Mouse (Mus musculus): ENCODE results near the gene Rpl26. TPM values are rescaled to one million over a fixed set of nuclear protein-coding genes. Genes with fewer than 3 reads are reported as not detected.

Gene Rpl26
- polyA plus RNA-seq, 1 experiment = 681 TPM

DNA sequence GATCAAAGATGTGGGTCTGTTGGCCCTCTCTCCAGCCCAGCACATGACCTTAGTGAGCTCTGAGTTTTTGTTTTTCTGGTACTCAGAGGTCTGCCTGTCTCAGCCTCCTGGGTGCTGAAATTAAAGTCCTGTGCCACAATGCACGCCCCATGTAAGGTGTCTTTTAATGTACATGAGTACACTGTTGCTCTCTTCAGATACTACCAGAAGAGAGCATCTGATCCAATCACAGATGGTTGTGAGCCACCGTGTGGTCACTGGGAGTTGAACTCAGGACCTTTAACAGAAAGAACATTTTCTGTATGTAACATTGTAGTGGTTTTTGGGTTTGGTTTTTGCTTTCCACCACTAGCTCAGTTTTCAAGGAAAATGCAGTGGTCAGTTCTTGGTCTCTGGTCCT lies 2.4 kb downstream of the Rpl26 start:
- no peak overlapping the region for H3K4me3 ChIP-seq (ENCODE audit: extremely low read depth, insufficient read depth, insufficient read length)
- H3K4me1 ChIP-seq (ENCODE audit: control insufficient read depth, insufficient read depth, insufficient read length) = peaks cover 7% of the 10 kb centered on the region; the same call in 1 of the 2 replicates
- H3K27me3 ChIP-seq (ENCODE audit: control insufficient read depth, insufficient read depth, low read length) = no peaks in the 10 kb centered on the region
- TF ChIP-seq CTCF (IDR thresholded peaks at IDR 0.05; ENCODE audit: extremely low read depth, insufficient read depth, insufficient read length, insufficient replicate concordance) (no peak), POLR2A (IDR thresholded peaks at IDR 0.05; ENCODE audit: low read depth, low read length) (no peak)
- H3K36me3 ChIP-seq (ENCODE audit: control insufficient read depth, insufficient read depth, low read length) = peaks cover 33% of the 10 kb centered on the region
- H3K27ac ChIP-seq (ENCODE audit: insufficient read depth, low read length) = no peak overlapping the region
- no peak for DNase-seq (ENCODE audit: low read depth in 1 of 2, low spot score in 2 of 2)
- WGBS = 85% methylated on average over 2 of the region's 2 CpGs

DNA sequence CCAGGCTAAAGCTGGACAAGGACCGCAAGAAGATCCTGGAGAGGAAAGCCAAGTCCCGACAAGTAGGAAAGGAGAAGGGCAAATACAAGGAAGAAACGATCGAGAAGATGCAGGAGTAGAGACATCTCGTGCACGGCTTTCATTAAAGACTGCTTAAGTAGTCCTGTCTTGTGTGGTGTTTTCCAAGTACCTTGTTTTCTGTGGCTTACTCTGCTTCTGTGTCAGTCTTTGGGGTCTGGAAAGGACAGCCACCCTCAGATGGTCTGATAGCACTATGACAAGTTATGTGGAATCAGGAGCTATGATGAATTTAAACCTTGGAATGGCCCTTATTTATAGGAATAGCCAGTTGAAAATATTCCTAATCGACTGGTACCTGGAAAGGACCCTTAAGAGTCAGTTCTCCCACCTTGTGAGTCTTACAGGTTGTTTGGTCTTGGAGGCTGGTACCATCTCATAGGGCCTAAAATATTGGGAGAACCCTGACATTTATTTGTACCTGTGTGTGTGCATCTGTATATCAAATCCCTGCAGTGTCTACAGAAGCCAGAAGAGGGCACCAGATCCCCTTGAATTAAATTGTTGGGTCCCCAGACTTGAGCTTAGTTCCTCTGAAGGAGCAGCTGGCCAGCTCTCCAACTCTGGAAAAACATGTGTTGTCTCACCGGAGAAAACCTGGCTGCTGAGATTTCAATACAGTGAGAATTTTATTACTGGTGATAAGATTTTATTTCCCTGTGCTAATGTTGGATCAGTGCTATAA lies 3.2 kb downstream of the Rpl26 start:
- DNase-seq (ENCODE audit: low read depth in 1 of 2, low spot score in 2 of 2) = peak; percentile 36 to 63
- no peak overlapping the region for H3K27ac ChIP-seq (ENCODE audit: insufficient read depth, low read length)
- 82% methylated on average over 8 of the region's 8 CpGs for WGBS
- no peak overlapping the region for H3K4me3 ChIP-seq (ENCODE audit: extremely low read depth, insufficient read depth, insufficient read length)
- H3K27me3 ChIP-seq (ENCODE audit: control insufficient read depth, insufficient read depth, low read length) = no peaks in the 10 kb centered on the region
- H3K36me3 ChIP-seq (ENCODE audit: control insufficient read depth, insufficient read depth, low read length) = peaks cover 33% of the 10 kb centered on the region
- no peak for TF ChIP-seq POLR2A (IDR thresholded peaks at IDR 0.05; ENCODE audit: low read depth, low read length)
- TF ChIP-seq CTCF (IDR thresholded peaks at IDR 0.05; ENCODE audit: extremely low read depth, insufficient read depth, insufficient read length, insufficient replicate concordance) = peak; percentile 10; the same call in 1 of the 2 replicates
- H3K4me1 ChIP-seq (ENCODE audit: control insufficient read depth, insufficient read depth, insufficient read length) = peaks cover 7% of the 10 kb centered on the region; the same call in 1 of the 2 replicates

DNA sequence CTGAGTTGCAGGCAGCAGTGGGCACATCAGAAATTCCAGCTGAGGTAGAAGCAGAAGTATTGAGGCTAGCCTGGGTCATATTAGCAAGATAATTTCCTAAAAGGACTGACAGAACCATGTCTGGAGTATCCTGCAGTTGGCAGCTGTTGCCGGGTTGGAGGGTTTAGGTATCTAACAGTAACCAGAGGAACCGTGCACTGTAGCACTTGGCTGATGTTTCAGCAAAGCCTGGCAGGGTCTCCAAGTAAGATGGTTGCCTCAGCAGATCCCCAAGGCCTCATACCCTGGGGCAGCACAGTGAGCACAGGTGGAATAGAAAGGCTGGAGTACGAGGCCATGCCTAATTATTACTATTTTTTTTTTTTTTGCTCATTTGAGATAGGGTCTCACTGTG lies 3.8 kb downstream of the Rpl26 start:
- WGBS = 88% methylated on average over 3 of the region's 3 CpGs
- Histone ChIP-seq H3K4me3 (ENCODE audit: extremely low read depth, insufficient read depth, insufficient read length) (no peak overlapping the region), H3K36me3 (ENCODE audit: control insufficient read depth, insufficient read depth, low read length) (peaks cover 33% of the 10 kb centered on the region), H3K4me1 (ENCODE audit: control insufficient read depth, insufficient read depth, insufficient read length) (peaks cover 7% of the 10 kb centered on the region; the same call in 1 of the 2 replicates), H3K27me3 (ENCODE audit: control insufficient read depth, insufficient read depth, low read length) (no peaks in the 10 kb centered on the region), H3K27ac (ENCODE audit: insufficient read depth, low read length) (no peak overlapping the region)
- DNase-seq (ENCODE audit: low read depth in 1 of 2, low spot score in 2 of 2) = no peak
- no peak for TF ChIP-seq POLR2A (IDR thresholded peaks at IDR 0.05; ENCODE audit: low read depth, low read length)
- no peak for TF ChIP-seq CTCF (IDR thresholded peaks at IDR 0.05; ENCODE audit: extremely low read depth, insufficient read depth, insufficient read length, insufficient replicate concordance)

DNA sequence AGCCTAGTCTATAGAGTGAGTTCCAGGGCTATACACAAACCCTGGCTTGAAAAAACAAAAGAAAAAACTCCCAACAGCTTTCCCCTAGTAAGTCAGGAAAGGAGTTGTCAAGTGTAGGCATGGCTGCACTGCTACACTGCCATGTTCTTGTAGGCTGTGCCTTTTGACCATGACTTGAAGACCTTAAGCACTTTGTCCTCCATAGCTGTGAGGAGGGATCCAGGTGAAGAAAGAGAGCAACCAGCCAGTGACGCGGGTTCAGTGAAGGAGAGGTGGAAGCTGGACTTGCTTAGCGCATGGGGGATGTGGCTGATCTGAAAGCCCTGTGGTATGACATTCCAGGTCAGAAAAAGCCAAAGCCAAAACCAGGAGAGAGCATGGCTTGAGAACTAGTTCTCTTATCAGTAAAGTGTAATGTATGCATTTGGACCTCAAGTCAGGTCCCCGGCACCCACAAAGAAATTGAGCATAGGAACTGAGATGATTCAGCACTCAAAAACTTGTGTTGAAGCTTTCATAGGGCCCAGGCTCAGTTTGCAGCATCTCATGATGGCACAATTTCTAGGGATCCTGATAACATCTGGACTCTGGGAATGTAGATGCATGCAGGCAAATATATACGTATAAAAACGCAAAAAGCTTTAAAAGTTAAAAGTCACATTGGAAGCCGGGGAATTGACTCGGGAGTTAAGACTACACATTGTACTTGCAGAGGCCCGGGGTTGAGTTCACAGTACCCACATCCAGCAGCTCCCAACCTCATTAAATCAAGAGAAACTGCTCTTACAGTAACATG lies 4.5 kb downstream of the Rpl26 start:
- peaks cover 33% of the 10 kb centered on the region for H3K36me3 ChIP-seq (ENCODE audit: control insufficient read depth, insufficient read depth, low read length)
- H3K27me3 ChIP-seq (ENCODE audit: control insufficient read depth, insufficient read depth, low read length) = no peaks in the 10 kb centered on the region
- H3K4me3 ChIP-seq (ENCODE audit: extremely low read depth, insufficient read depth, insufficient read length) = no peak overlapping the region
- H3K27ac ChIP-seq (ENCODE audit: insufficient read depth, low read length) = no peak overlapping the region
- no peak for DNase-seq (ENCODE audit: low read depth in 1 of 2, low spot score in 2 of 2)
- TF ChIP-seq CTCF (IDR thresholded peaks at IDR 0.05; ENCODE audit: extremely low read depth, insufficient read depth, insufficient read length, insufficient replicate concordance) (no peak), POLR2A (IDR thresholded peaks at IDR 0.05; ENCODE audit: low read depth, low read length) (no peak)
- peaks cover 7% of the 10 kb centered on the region; the same call in 1 of the 2 replicates for H3K4me1 ChIP-seq (ENCODE audit: control insufficient read depth, insufficient read depth, insufficient read length)
- 92% methylated on average over 9 of the region's 9 CpGs for WGBS

DNA sequence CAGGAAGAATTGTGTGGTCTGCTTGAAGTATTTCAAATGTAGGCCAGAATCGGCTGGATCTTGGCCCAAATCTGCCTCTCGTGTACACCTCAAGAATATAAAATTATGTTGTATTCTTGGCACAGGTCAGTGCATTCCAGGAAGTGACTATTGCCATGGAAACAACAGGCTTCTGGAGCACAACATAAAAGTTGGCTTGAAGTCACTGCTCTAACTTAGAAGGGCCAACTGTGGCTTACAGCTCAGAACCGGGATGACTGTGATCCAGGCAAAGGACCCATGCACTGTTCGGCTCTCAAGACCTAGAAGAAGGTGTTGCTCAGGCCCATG lies 5.0 kb downstream of the Rpl26 start:
- WGBS = 80% methylated on average over 4 of the region's 4 CpGs
- TF ChIP-seq CTCF (IDR thresholded peaks at IDR 0.05; ENCODE audit: extremely low read depth, insufficient read depth, insufficient read length, insufficient replicate concordance) = no peak
- Histone ChIP-seq H3K27me3 (ENCODE audit: control insufficient read depth, insufficient read depth, low read length) (no peaks in the 10 kb centered on the region), H3K4me1 (ENCODE audit: control insufficient read depth, insufficient read depth, insufficient read length) (peaks cover 5% of the 10 kb centered on the region; the same call in 1 of the 2 replicates), H3K4me3 (ENCODE audit: extremely low read depth, insufficient read depth, insufficient read length) (no peak overlapping the region), H3K36me3 (ENCODE audit: control insufficient read depth, insufficient read depth, low read length) (peaks cover 33% of the 10 kb centered on the region), H3K27ac (ENCODE audit: insufficient read depth, low read length) (no peak overlapping the region)
- no peak for DNase-seq (ENCODE audit: low read depth in 1 of 2, low spot score in 2 of 2)

DNA sequence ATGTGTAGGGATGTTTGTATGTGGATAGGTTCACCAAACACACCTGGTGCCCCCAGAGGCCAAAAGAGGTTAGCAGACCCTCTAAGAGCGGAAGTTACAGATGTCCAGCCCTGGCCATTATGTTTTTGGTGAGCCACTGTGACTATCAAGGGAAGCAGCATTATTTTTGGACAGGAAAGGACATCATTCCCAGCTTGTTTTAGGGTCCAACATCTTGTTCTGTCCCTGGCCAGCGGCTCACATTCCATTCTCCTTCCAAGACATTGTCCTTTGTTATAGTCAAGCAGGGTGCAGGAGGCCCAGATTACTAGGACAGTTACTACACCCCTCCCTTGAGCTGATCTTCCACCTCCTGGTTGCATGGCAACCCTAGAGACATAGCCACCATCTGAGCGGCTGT lies 5.9 kb downstream of the Rpl26 start:
- H3K27ac ChIP-seq (ENCODE audit: insufficient read depth, low read length) = no peak overlapping the region
- peaks cover 4% of the 10 kb centered on the region; the same call in 1 of the 2 replicates for H3K4me1 ChIP-seq (ENCODE audit: control insufficient read depth, insufficient read depth, insufficient read length)
- no peak overlapping the region for H3K4me3 ChIP-seq (ENCODE audit: extremely low read depth, insufficient read depth, insufficient read length)
- H3K36me3 ChIP-seq (ENCODE audit: control insufficient read depth, insufficient read depth, low read length) = peaks cover 33% of the 10 kb centered on the region
- WGBS = 86% methylated on average over 3 of the region's 3 CpGs
- H3K27me3 ChIP-seq (ENCODE audit: control insufficient read depth, insufficient read depth, low read length) = no peaks in the 10 kb centered on the region
- TF ChIP-seq POLR2A (IDR thresholded peaks at IDR 0.05; ENCODE audit: low read depth, low read length) (no peak), CTCF (IDR thresholded peaks at IDR 0.05; ENCODE audit: extremely low read depth, insufficient read depth, insufficient read length, insufficient replicate concordance) (no peak)
- no peak for DNase-seq (ENCODE audit: low read depth in 1 of 2, low spot score in 2 of 2)

All from spleen, adult 2 months (tissue).